Mouse (Mus musculus) forebrain, postnatal 0 days (tissue): ENCODE measurements around the gene Fgg. TPM values are rescaled to one million over a fixed set of nuclear protein-coding genes. Genes with fewer than 3 reads are reported as not detected.

ENCODE experiments used
- ATAC-seq: fragments of 200-750 bp; cut with Nextera tagmentation; 2 replicates; pipeline ENCODE4 v1.8.0; 2017; ENCODE audit warnings: mild to moderate bottlenecking, moderate library complexity
- DNase-seq: peaks from one replicate; pipeline ENCODE4 v3.0.0-alpha.2; 2015
- H3K27ac ChIP-seq: fragments of 300-500 bp; sonication (generic); 2 replicates; pipeline ENCODE4 v1.5.1; 2014; ENCODE audit warnings: low read depth, mild to moderate bottlenecking, antibody characterized with exemption, low read length, moderate library complexity, mixed read lengths
- H3K27me3 ChIP-seq: fragments of 300-500 bp; sonication (generic); 2 replicates; pipeline ENCODE4 v1.6.1; 2014; ENCODE audit warnings: mild to moderate bottlenecking, low read length, mixed read lengths; ENCODE audit not compliant: insufficient read depth
- H3K36me3 ChIP-seq: fragments of 300-500 bp; sonication (generic); 2 replicates; pipeline ENCODE4 v1.6.1; 2014; ENCODE audit warnings: mild to moderate bottlenecking, moderate library complexity; ENCODE audit not compliant: insufficient read depth
- H3K4me1 ChIP-seq: fragments of 300-500 bp; sonication (generic); 2 replicates; pipeline ENCODE4 v1.6.1; 2014; ENCODE audit warnings: antibody characterized with exemption; ENCODE audit not compliant: insufficient read depth
- H3K4me2 ChIP-seq: fragments of 300-500 bp; sonication (generic); 2 replicates; pipeline ENCODE4 v1.6.1; 2014; ENCODE audit warnings: low read depth, mild to moderate bottlenecking, moderate library complexity
- H3K4me3 ChIP-seq: fragments of 300-500 bp; sonication (generic); 2 replicates; pipeline ENCODE4 v1.5.1; 2014; ENCODE audit warnings: low read depth, low read length, mixed read lengths
- H3K9ac ChIP-seq: fragments of 300-500 bp; sonication (generic); 2 replicates; pipeline ENCODE4 v1.6.1; 2014; ENCODE audit warnings: mild to moderate bottlenecking
- H3K9me3 ChIP-seq: fragments of 300-500 bp; sonication (generic); 2 replicates; pipeline ENCODE4 v1.6.1; 2016; ENCODE audit warnings: low read length
- CTCF ChIP-seq: sonication (generic); IDR thresholded peaks from 2 replicates; pipeline ENCODE4 v1.5.1; 2016; ENCODE audit warnings: antibody characterized with exemption, control low read depth, low read depth
- WGBS: fragments of 180-500 bp; shearing (Covaris S2); extraction: QIAGEN DNeasy Blood & Tissue Kit; methylation state at CpG from one replicate; pipeline ENCODE4 v1.1.7; 2014; 5-methylcytosine and 5-hydroxymethylcytosine counted together
- polyA plus RNA-seq: library from polyadenylated mRNA; unstranded; fragments of >200 nt; fragmentation: Nextera tagmentation; extraction: Ambion mirVana; gene quantifications from 2 replicates; pipeline ENCODE4 v1.2.1, GENCODE M21; 2015
- total RNA-seq: library from RNA; depleted of rRNA; stranded (reverse); fragments of >200 nt; gene quantifications from 2 replicates; pipeline ENCODE4 v1.2.3, GENCODE M21; 2014; rRNA removed

Fgg gene
- total and polyA plus RNA-seq, 2 experiments from 2014 or later, result 0.19 TPM; not detected in 1

GRCm38 (mm10) chr3:83053758-83054157, 46.2 kb downstream of the Fgg start:
- 33% methylated on average over 10 of the region's 10 CpGs for WGBS
- ATAC-seq (no peak), DNase-seq (peak; percentile 78)
- H3K9me3 ChIP-seq, result no peaks in the 10 kb centered on the region
- H3K4me3 ChIP-seq, result no peak overlapping the region
- H3K4me2 ChIP-seq, result no peak overlapping the region
- no peak overlapping the region for H3K27ac ChIP-seq
- TF ChIP-seq CTCF, result peak; percentile 76
- peaks cover 8% of the 10 kb centered on the region for H3K36me3 ChIP-seq
- peaks cover 8% of the 10 kb centered on the region for H3K4me1 ChIP-seq
- no peaks in the 10 kb centered on the region for H3K27me3 ChIP-seq
- no peak overlapping the region for H3K9ac ChIP-seq

GRCm38 (mm10) chr3:83054759-83055158, 47.2 kb downstream of the Fgg start:
- peak overlapping the region; percentile 72 for H3K4me3 ChIP-seq
- H3K27me3 ChIP-seq, result no peaks in the 10 kb centered on the region
- H3K4me2 ChIP-seq, result peak overlapping the region; percentile 77
- no peak for TF ChIP-seq CTCF
- no peak for ATAC-seq
- no peak overlapping the region for H3K27ac ChIP-seq
- H3K9ac ChIP-seq, result no peak overlapping the region
- H3K9me3 ChIP-seq, result no peaks in the 10 kb centered on the region
- peaks cover 18% of the 10 kb centered on the region for H3K36me3 ChIP-seq
- WGBS, result 47% methylated on average over 13 of the region's 13 CpGs
- no peak for DNase-seq
- H3K4me1 ChIP-seq, result peaks cover 8% of the 10 kb centered on the region

- peaks cover 8% of the 10 kb centered on the region for H3K4me1 ChIP-seq
- peaks cover 25% of the 10 kb centered on the region for H3K36me3 ChIP-seq
- H3K9me3 ChIP-seq, result no peaks in the 10 kb centered on the region
- peak within 1 kb of the TSS; percentile 72 for H3K4me3 ChIP-seq
- peak within 1 kb of the TSS; percentile 78 for H3K27ac ChIP-seq
- no peaks in the 10 kb centered on the region for H3K27me3 ChIP-seq
- TF ChIP-seq CTCF, result peak; percentile 50
- peak within 1 kb of the TSS; percentile 77 for H3K4me2 ChIP-seq
- peak within 1 kb of the TSS; percentile 74 for H3K9ac ChIP-seq
- peak; percentile 99 for DNase-seq
- WGBS, result 2% methylated on average over 61 of the region's 61 CpGs
- ATAC-seq, result peak; percentile 99
Observed at GRCm38 (mm10) chr3:83055281-83056038, 47.9 kb downstream of the Fgg start, which contains the start of gene Plrg1. Plrg1 (plus strand) TSS chr3:83055522.

- H3K4me3 ChIP-seq, result no peak overlapping the region
- H3K4me1 ChIP-seq, result peaks cover 8% of the 10 kb centered on the region
- no peak for DNase-seq
- ATAC-seq, result no peak
- H3K36me3 ChIP-seq, result peaks cover 41% of the 10 kb centered on the region
- no peak overlapping the region for H3K9ac ChIP-seq
- WGBS, result 96% methylated on average over 2 of the region's 2 CpGs
- H3K27ac ChIP-seq, result no peak overlapping the region
- H3K4me2 ChIP-seq, result no peak overlapping the region
- H3K27me3 ChIP-seq, result no peaks in the 10 kb centered on the region
- no peak for TF ChIP-seq CTCF
- H3K9me3 ChIP-seq, result no peaks in the 10 kb centered on the region
Observed at GRCm38 (mm10) chr3:83057046-83057445, 49.5 kb downstream of the Fgg start.

Other genes with a start within 250 kb of the Fgg start
- 1.0 and 1.4 TPM in 2 replicates for gene Rbm46, start 131.2 kb upstream of the Fgg start, total RNA-seq
- 0.96 and 1.6 TPM in 2 replicates for gene Rbm46, start 131.2 kb upstream of the Fgg start, polyA plus RNA-seq
- gene Lrat, start 103.8 kb upstream of the Fgg start, total RNA-seq, result 0.15 and 0.43 TPM in 2 replicates
- gene Lrat, start 103.8 kb upstream of the Fgg start, polyA plus RNA-seq, result 0.15 and 0.22 TPM in 2 replicates
- 0.38 TPM in 1 of 2 replicates, not detected in the other for gene Fga, start 18.4 kb downstream of the Fgg start, total RNA-seq
- gene Fga, start 18.4 kb downstream of the Fgg start, polyA plus RNA-seq, result 0.10 TPM in 1 of 2 replicates, not detected in the other
- gene Fgb, start 42.1 kb downstream of the Fgg start, total RNA-seq, result not detected in 2 replicates
- gene Fgb, start 42.1 kb downstream of the Fgg start, polyA plus RNA-seq, result not detected in 2 replicates
- 90.8 and 94.0 TPM in 2 replicates for gene Plrg1, start 47.8 kb downstream of the Fgg start, total RNA-seq
- 85.6 and 95.0 TPM in 2 replicates for gene Plrg1, start 47.8 kb downstream of the Fgg start, polyA plus RNA-seq
- 5.8 and 8.5 TPM in 2 replicates for gene Dchs2, start 120.2 kb downstream of the Fgg start, total RNA-seq
- gene Dchs2, start 120.2 kb downstream of the Fgg start, polyA plus RNA-seq, result 0.29 and 0.48 TPM in 2 replicates